Mouse (Mus musculus): ENCODE data around the gene Cbr2. TPM values are rescaled to one million over a fixed set of nuclear protein-coding genes. Genes with fewer than 3 reads are reported as not detected.

Gene Cbr2
- total and polyA plus RNA-seq, 3 experiments = not detected

DNA sequence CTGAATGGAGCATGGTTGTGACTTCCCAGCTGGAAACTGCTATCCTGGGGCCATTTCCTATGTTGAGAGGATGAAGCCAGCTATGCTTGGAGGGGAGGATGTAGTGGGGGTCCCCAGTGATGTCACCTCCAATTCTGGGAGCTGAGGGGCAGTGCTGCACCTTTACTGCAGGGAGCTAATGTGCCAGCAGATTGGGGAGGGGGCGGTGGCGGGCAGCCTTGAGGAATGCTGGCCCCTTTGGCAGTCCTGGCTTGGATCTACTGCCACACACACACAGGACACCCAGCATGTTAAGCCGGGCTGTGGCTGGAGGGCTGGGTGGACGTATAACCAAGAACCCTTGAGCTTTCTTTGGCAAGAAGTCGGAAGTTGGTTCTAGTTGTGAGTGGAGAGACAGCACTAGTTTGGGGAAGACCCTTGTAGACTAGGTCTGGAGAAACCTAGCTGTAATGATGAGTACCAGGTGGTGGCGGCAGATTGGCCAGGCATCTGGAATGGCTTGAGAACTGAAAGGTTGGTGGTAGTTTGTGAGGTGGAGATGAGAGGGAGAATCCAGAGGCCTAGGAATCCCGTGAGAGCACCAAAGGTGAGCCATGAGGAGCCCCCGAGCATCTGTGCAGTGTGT is 19.8 kb downstream of the Cbr2 start:
- no peaks in the 10 kb centered on the region for H3K9me3 ChIP-seq (replicated peaks; ENCODE audit: insufficient read depth, low read length)
- peaks cover 0 to 2% of the 10 kb centered on the region in 2 experiments; a peak in 1 of 4 replicates for H3K36me3 ChIP-seq (ENCODE audit: control insufficient read depth in 1 of 2, insufficient read depth in 2 of 2, low read length in 2 of 2)
- H3K9ac ChIP-seq (ENCODE audit: control insufficient read depth, low read depth, low read length, poor library complexity, severe bottlenecking) = no peak overlapping the region
- no peak overlapping the region for H3K27ac ChIP-seq (ENCODE audit: control insufficient read depth, low read depth, low read length)
- peaks cover 0 to 8% of the 10 kb centered on the region in 2 experiments; a peak in 3 of 4 replicates for H3K4me1 ChIP-seq (ENCODE audit: control insufficient read depth in 1 of 2, insufficient read depth in 2 of 2, low read length in 2 of 2)
- TF ChIP-seq ZNF384 (IDR thresholded peaks at IDR 0.05; ENCODE audit: low read depth, low read length) (no peak), UBTF (IDR thresholded peaks at IDR 0.05; ENCODE audit: borderline replicate concordance, insufficient read depth, low read depth, low read length) (no peak), HCFC1 (IDR thresholded peaks at IDR 0.05; ENCODE audit: low read depth, low read length) (no peak), CHD2 (IDR thresholded peaks at IDR 0.05; ENCODE audit: low read length) (no peak), CHD1 (IDR thresholded peaks at IDR 0.05; ENCODE audit: low read depth, low read length) (no peak), ZKSCAN1 (IDR thresholded peaks at IDR 0.05; ENCODE audit: low read depth, low read length) (no peak), MAFK (IDR thresholded peaks at IDR 0.05; ENCODE audit: borderline replicate concordance, low read depth, low read length) (no peak), ETS1 (IDR thresholded peaks at IDR 0.05; ENCODE audit: low read depth, low read length) (no peak), ZC3H11A (IDR thresholded peaks at IDR 0.05; ENCODE audit: low read depth, low read length) (no peak), SMC3 (IDR thresholded peaks at IDR 0.05; ENCODE audit: low read depth, low read length) (no peak), BHLHE40 (IDR thresholded peaks at IDR 0.05; ENCODE audit: borderline replicate concordance, low read depth, low read length) (no peak), RCOR1 (IDR thresholded peaks at IDR 0.05; ENCODE audit: low read depth, low read length) (no peak), USF1 (IDR thresholded peaks at IDR 0.05; ENCODE audit: low read depth, low read length) (no peak), GABPA (IDR thresholded peaks at IDR 0.05; ENCODE audit: low read depth, low read length) (no peak), RAD21 (IDR thresholded peaks at IDR 0.05; ENCODE audit: low read depth, low read length) (no peak), CTCF (IDR thresholded peaks at IDR 0.05 in 2 of 3, conservative IDR thresholded peaks at IDR 0.05 in 1 of 3; ENCODE audit: control insufficient read depth in 1 of 3, insufficient read depth in 1 of 3, low read depth in 2 of 3, low read length in 3 of 3, poor library complexity in 1 of 3, severe bottlenecking in 1 of 3) (no peak), TCF12 (IDR thresholded peaks at IDR 0.05; ENCODE audit: low read depth, low read length) (no peak), KAT2A (conservative IDR thresholded peaks at IDR 0.05; ENCODE audit: low read depth, low read length) (no peak), MEF2A (IDR thresholded peaks at IDR 0.05; ENCODE audit: extremely low read depth, insufficient replicate concordance, low read depth, low read length, poor library complexity, severe bottlenecking) (no peak), MXI1 (IDR thresholded peaks at IDR 0.05; ENCODE audit: low read depth, low read length) (no peak)
- H3K79me2 ChIP-seq (ENCODE audit: control insufficient read depth, insufficient read depth, low read length, poor library complexity) = peaks cover 17% of the 10 kb centered on the region
- H3K27me3 ChIP-seq (ENCODE audit: control insufficient read depth in 1 of 2, insufficient read depth in 2 of 2, low read length in 2 of 2) = no peaks in the 10 kb centered on the region
- no peak for DNase-seq (ENCODE audit: low read depth, low spot score)
- no peak overlapping the region for H3K4me3 ChIP-seq (ENCODE audit: control insufficient read depth in 1 of 2, insufficient read depth in 1 of 2, low read depth in 2 of 2, low read length in 2 of 2)
